Mouse (Mus musculus): ENCODE measurements around the gene Slc8a3.

- TF ChIP-seq CTCF (IDR thresholded peaks at IDR 0.05; ENCODE audit: low read depth, low read length) (no peak), POLR2A (IDR thresholded peaks at IDR 0.05; ENCODE audit: extremely low read depth, insufficient read depth, low read length) (no peak)
Observed at GRCm38 (mm10) chr12:81237158-81237557, 95.8 kb downstream of the Slc8a3 start.
